In the genomic region with DNA sequence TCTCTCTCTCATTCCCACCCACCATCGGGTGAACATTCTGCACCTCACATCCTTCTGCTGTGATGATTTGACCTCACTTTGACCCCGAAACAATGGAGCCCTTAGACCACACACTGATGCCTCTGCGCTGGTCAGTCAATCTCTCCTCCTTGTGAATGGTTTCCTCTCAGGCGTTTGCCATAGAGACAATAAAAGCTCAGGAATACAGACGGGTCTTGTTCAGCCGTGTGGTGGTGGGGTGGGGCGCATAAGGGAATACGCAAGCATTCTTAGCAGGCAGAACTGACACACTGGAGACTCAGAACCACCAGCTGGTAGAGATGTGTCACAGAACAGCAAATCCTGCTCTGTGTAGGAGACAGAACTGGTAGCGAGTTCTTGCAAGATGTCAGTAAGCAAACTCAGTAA, we compare ENCODE assay signal across 9 mouse cellular contexts.
DNase-seq lines count a peak whose midpoint lies in the region; ATAC-seq and TF ChIP-seq lines count a peak whose summit lies in the region.
"Had no signal": no experiment of that assay in that cellular context is flagged by ENCODE, and none has a peak within 500 bp of the region (broad histone marks: within the 10 kb centered on the region; RNA-seq: fewer than 3 reads in every experiment).

No protein-coding gene starts in this region.

- 14% methylated on average over 9 of the region's 9 CpGs for WGBS in forebrain, postnatal 0 days
- 9% methylated on average over 9 of the region's 9 CpGs for WGBS in neural tube, embryonic 13.5 days

- no peak overlapping the region for H3K27ac ChIP-seq in forebrain, postnatal 0 days (ENCODE audit: low read depth, low read length)
- H3K27ac ChIP-seq in neural tube, embryonic 13.5 days (replicated peaks), result 0 out of 2 replicates have a peak overlapping the region, but pooled peaks have one; percentile 9

- H3K9ac ChIP-seq in forebrain, postnatal 0 days, result no peak overlapping the region
- H3K9ac ChIP-seq in neural tube, embryonic 13.5 days, result no peak overlapping the region

- no peaks in the 10 kb centered on the region for H3K9me3 ChIP-seq in forebrain, postnatal 0 days (ENCODE audit: low read length)
- no peaks in the 10 kb centered on the region for H3K9me3 ChIP-seq in neural tube, embryonic 13.5 days

- peak; percentile 91 for ATAC-seq in forebrain, postnatal 0 days
- peak; percentile 62 for ATAC-seq in neural tube, embryonic 13.5 days (ENCODE audit: low read depth)
- ATAC-seq in megakaryocyte progenitor cell, adult 5-6 weeks (replicated peaks; ENCODE audit: poor library complexity), result no peak

- H3K36me3 ChIP-seq in forebrain, postnatal 0 days (ENCODE audit: insufficient read depth), result peaks cover 3% of the 10 kb centered on the region; the same call in 1 of the 2 replicates
- H3K36me3 ChIP-seq in neural tube, embryonic 13.5 days, result peaks cover 2% of the 10 kb centered on the region; the same call in 1 of the 2 replicates

- peak; percentile 80 for DNase-seq in embryo, embryonic 11 days
- DNase-seq in forebrain, postnatal 0 days, result peak; percentile 54
- DNase-seq in left cerebral cortex, adult 18-20 months (ENCODE audit: low spot score in 2 of 2), result peak; percentile 42 to 47
- DNase-seq in heart, postnatal 25 days (ENCODE audit: low spot score), result no peak
- no peak for DNase-seq in lung, postnatal 36 days
- no peak for DNase-seq in thymus, postnatal 25 days
- DNase-seq: heart, postnatal 4 days had no signal

- H3K4me1 ChIP-seq in forebrain, postnatal 0 days (ENCODE audit: insufficient read depth), result no peaks in the 10 kb centered on the region
- H3K4me1 ChIP-seq in neural tube, embryonic 13.5 days (replicated peaks), result peaks cover 36% of the 10 kb centered on the region

- no peak for TF ChIP-seq CTCF in forebrain, postnatal 0 days (IDR thresholded peaks at IDR 0.05; ENCODE audit: low read depth)

- H3K4me3 ChIP-seq in forebrain, postnatal 0 days (ENCODE audit: low read depth, low read length), result no peak overlapping the region
- H3K4me3 ChIP-seq in neural tube, embryonic 13.5 days, result no peak overlapping the region

- intact Hi-C loops in heart, postnatal 25 days (cut with DNase I), result no loop called here

- no peak overlapping the region for H3K4me2 ChIP-seq in forebrain, postnatal 0 days (ENCODE audit: low read depth)
- H3K4me2 ChIP-seq in neural tube, embryonic 13.5 days, result 0 out of 2 replicates have a peak overlapping the region, but pooled peaks have one; percentile 11

- H3K27me3 ChIP-seq in forebrain, postnatal 0 days (ENCODE audit: insufficient read depth, low read length), result no peaks in the 10 kb centered on the region
- H3K27me3 ChIP-seq in neural tube, embryonic 13.5 days, result no peaks in the 10 kb centered on the region; the same call in 1 of the 2 replicates

Comparison
In these comparisons a context has a peak if more than half of its experiments do, and no peak if none do; other contexts are left out.
1. DNase-seq: peak in embryo, embryonic 11 days (single experiment), forebrain, postnatal 0 days (single experiment) and left cerebral cortex, adult 18-20 months (2 of 2); none in heart, postnatal 25 days (single experiment), lung, postnatal 36 days (single experiment) and thymus, postnatal 25 days (single experiment).